In genomic region chr7:74485669-74486068, GRCm38 (mm10) we compare ENCODE assay signal across 16 mouse cellular contexts.
"Had no signal": no experiment of that assay in that cellular context is flagged by ENCODE, and none has a peak within 500 bp of the region (broad histone marks: within the 10 kb centered on the region; RNA-seq: fewer than 3 reads in every experiment).

No protein-coding gene starts in this region.

- H3K27me3 ChIP-seq: liver, embryonic 13.5 days; neural tube, embryonic 12.5 days; stomach, embryonic 15.5 days had no signal

- H3K4me2 ChIP-seq: liver, embryonic 13.5 days; midbrain, embryonic 11.5 days; neural tube, embryonic 12.5 days; stomach, embryonic 15.5 days had no signal

- H3K9ac ChIP-seq: liver, embryonic 13.5 days; neural tube, embryonic 12.5 days; stomach, embryonic 15.5 days had no signal

- H3K9me3 ChIP-seq: liver, embryonic 13.5 days; neural tube, embryonic 12.5 days; stomach, embryonic 15.5 days had no signal

- DNase-seq: kidney, adult 9 months; kidney, postnatal 14 days; kidney, postnatal 4 days; layer of hippocampus, adult 9-11 months; liver, embryonic 13.5 days; lung, adult 2 months; midbrain, embryonic 14.5 days; retina, postnatal 1 day; right cerebral cortex, postnatal 25 days; spleen, adult 18-20 months; thymus, postnatal 36 days had no signal

- H3K4me3 ChIP-seq: liver, embryonic 13.5 days; neural tube, embryonic 12.5 days; stomach, embryonic 15.5 days had no signal

- H3K4me1 ChIP-seq: liver, embryonic 13.5 days; stomach, embryonic 15.5 days had no signal

- H3K36me3 ChIP-seq: liver, embryonic 13.5 days; neural tube, embryonic 12.5 days; stomach, embryonic 15.5 days had no signal

- ATAC-seq: intestine, postnatal 0 days had no signal

- H3K27ac ChIP-seq: liver, embryonic 13.5 days; macrophage; neural tube, embryonic 12.5 days; stomach, embryonic 15.5 days had no signal
